Mouse (Mus musculus) cerebellum, adult (tissue): ENCODE measurements around the gene Tldc2.

ENCODE experiments used
- ATAC-seq: cut with Nextera tagmentation; 2 replicates; pipeline ENCODE4 v1.9.2; 2017; ENCODE audit warnings: mild to moderate bottlenecking, moderate library complexity, mixed read lengths; ENCODE audit not compliant: insufficient number of reproducible peaks, low FRiP score, low TSS enrichment

Gene Tldc2

GRCm38 (mm10) chr2:157139251-157139802, 52.5 kb downstream of the Tldc2 start:
- ATAC-seq: no peak

GRCm38 (mm10) chr2:157141962-157142361, 55.1 kb downstream of the Tldc2 start:
- ATAC-seq: no peak

- ATAC-seq: no peak
Measured at GRCm38 (mm10) chr2:157144132-157144531, 57.3 kb downstream of the Tldc2 start.

- ATAC-seq: no peak
Measured at GRCm38 (mm10) chr2:157145173-157145572, 58.3 kb downstream of the Tldc2 start.
